Mouse (Mus musculus) cerebellum, adult 2 months (tissue): ENCODE measurements around the gene Med13l.

ENCODE experiments used
- CTCF ChIP-seq: fragments of 200-500 bp; IDR thresholded peaks from 2 replicates; pipeline ENCODE4 v1.5.1; 2011; ENCODE audit warnings: low read depth, mild to moderate bottlenecking, control low read depth, low read length, moderate library complexity, borderline replicate concordance; ENCODE audit not compliant: insufficient read depth
- POLR2A ChIP-seq: fragments of 200-500 bp; IDR thresholded peaks from 2 replicates; pipeline ENCODE4 v1.6.1; 2011; ENCODE audit warnings: low read length, control low read depth, borderline replicate concordance; ENCODE audit not compliant: insufficient read depth

- TF ChIP-seq POLR2A, result no peak
- TF ChIP-seq CTCF, result no peak
These were observed 26.1 kb downstream of the Med13l start for GRCm38 (mm10) chr5:118586560-118586959.
